Mouse (Mus musculus) embryo, embryonic 10.5 days (tissue): Measurements from ENCODE around the gene Shmt2.
A peak's percentile ranks its signal among the peaks of the same experiment; 100 is the strongest.

ENCODE experiments used
- DNase-seq: peaks from one replicate; pipeline ENCODE4 v3.0.0-alpha.2; 2015; ENCODE audit warnings: low spot score

The Shmt2 gene

GRCm38 (mm10) chr10:127534036-127534928, 12.0 kb upstream of the Shmt2 start, which contains the start of gene Nxph4:
Gene Nxph4 (minus strand): TSS chr10:127534559.
- DNase-seq, result peak; percentile 24

- DNase-seq, result peak; percentile 11
These were observed 9.3 kb upstream of the Shmt2 start for GRCm38 (mm10) chr10:127531548-127531947.

- DNase-seq, result peak; percentile 23
These were observed 8.7 kb upstream of the Shmt2 start for GRCm38 (mm10) chr10:127530945-127531344.

GRCm38 (mm10) chr10:127527481-127527880, 5.2 kb upstream of the Shmt2 start:
- DNase-seq, result peak; percentile 42

- peak; percentile 77 for DNase-seq
These were observed 4.4 kb upstream of the Shmt2 start for GRCm38 (mm10) chr10:127526681-127527080.

GRCm38 (mm10) chr10:127526048-127526447, 3.8 kb upstream of the Shmt2 start:
- peak; percentile 10 for DNase-seq

- DNase-seq, result peak; percentile 22
These were observed 2.5 kb upstream of the Shmt2 start for GRCm38 (mm10) chr10:127524646-127525255.

- peak; percentile 7 for DNase-seq
These were observed 598 bp downstream of the Shmt2 start for GRCm38 (mm10) chr10:127521611-127522080.

GRCm38 (mm10) chr10:127520714-127521357, 1.4 kb downstream of the Shmt2 start:
- no peak for DNase-seq

GRCm38 (mm10) chr10:127519903-127520713, 2.1 kb downstream of the Shmt2 start:
- DNase-seq, result no peak

GRCm38 (mm10) chr10:127519041-127519701, 3.1 kb downstream of the Shmt2 start:
- no peak for DNase-seq

GRCm38 (mm10) chr10:127517941-127518340, 4.3 kb downstream of the Shmt2 start:
- DNase-seq, result no peak

GRCm38 (mm10) chr10:127516576-127517260, 5.5 kb downstream of the Shmt2 start:
- DNase-seq, result peak; percentile 68

- no peak for DNase-seq
These were observed 6.2 kb downstream of the Shmt2 start for GRCm38 (mm10) chr10:127515983-127516459.

GRCm38 (mm10) chr10:127515271-127515982, 6.8 kb downstream of the Shmt2 start:
- peak; percentile 69 for DNase-seq

GRCm38 (mm10) chr10:127514764-127515163, 7.5 kb downstream of the Shmt2 start, which contains the start of gene Ndufa4l2:
Gene Ndufa4l2 (plus strand): TSS chr10:127514967.
- no peak for DNase-seq

GRCm38 (mm10) chr10:127514111-127514698, 8.0 kb downstream of the Shmt2 start:
- peak; percentile 7 for DNase-seq

- peak; percentile 67 for DNase-seq
These were observed 8.6 kb downstream of the Shmt2 start for GRCm38 (mm10) chr10:127513501-127514091.

- peak; percentile 95 for DNase-seq
These were observed 9.4 kb downstream of the Shmt2 start for GRCm38 (mm10) chr10:127512813-127513212.
